Mouse (Mus musculus) kidney, adult 8-10 months (tissue): Measurements from ENCODE around the gene Otud1.

ENCODE experiments used
- DNase-seq, 2 experiments: peaks; one replicate each; pipeline ENCODE4 v3.0.0; 2022

The Otud1 gene

DNA sequence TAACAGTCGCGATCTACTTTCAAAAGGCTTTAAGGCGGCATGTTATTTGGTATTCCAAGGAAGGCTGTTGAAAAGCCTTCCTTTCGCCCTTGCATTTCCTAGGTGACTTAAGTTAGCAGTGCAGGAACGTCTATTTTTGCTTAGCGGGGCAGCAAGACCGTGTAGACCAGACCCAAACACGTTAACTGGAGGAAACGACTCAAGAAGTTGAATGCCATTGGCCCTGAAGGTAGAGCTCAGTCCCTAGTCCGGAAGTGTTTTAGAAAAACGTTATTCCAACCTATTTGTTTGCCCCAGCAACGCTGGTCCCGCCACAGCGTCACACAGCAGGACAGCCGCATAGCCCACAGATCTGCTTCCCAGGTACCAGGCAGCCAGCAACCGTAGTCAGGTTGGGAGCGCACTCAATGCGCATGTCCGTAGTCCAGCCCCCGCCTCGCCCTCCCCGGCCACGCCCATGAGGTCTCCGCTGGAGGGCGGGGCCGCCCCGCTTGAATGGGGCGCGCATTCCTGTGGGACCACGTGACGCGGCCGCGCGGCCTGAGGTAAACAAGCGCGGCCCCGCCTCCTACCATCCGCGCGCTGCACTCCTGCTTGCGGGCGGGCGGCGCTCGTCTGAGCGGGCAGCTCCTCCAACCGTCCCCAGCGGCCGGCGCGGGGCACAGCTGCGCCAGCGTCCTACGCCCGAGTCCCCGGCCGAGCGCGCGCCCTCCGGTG, at the start of gene Otud1:
TSS of gene Otud1 (plus strand) at position 595 of the 717 bp plus-strand sequence.
- peak; percentile 96 to 97 for DNase-seq

DNA sequence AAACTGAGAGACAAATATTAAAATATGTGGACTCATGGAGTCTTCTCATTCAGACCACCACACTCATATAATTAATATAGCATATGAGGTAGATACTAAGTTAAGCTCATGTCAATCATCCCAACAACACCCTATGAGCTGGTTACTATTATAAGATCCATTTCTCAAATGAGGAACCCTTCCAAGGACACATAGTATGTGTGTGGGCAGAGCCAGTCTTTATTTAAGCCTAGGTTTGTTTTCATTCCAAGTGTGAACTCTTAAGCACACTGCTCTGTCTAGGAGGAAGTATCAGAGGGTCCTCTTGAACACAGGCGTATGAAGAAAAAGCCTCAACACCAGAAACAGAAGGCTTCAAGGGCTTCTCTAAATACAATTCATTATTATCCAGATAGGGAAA, 49.7 kb upstream of the Otud1 start:
- DNase-seq, result no peak

DNA sequence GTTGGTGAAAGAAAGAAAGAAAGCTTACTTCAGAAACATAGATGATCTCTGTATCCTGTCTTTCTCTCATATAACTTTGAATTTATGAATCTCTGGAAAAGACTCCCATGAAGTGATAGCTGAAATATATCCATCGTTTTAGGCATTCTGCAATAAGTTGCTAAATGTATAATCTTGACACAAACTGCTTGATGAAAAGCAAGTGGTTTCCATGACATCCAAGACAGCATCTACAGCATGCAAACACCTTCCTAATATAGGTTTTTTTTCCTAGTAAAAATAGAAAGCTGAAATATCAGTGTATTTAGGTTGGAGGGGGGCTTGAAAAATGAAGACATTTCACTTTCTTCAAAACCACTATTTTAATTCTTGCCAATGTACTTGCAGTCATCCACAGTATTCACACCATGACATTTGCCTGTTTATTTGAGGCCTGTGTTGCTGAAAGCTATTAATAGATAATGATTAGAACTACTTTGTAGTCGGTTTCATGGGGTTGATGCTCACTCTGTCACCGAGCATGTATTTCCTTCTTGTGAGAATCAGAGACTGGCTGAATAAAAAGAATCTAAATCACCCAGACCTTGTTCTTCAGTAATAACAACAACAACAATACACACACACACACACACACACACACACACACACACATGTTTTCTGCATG, 49.0 kb upstream of the Otud1 start:
- no peak for DNase-seq

DNA sequence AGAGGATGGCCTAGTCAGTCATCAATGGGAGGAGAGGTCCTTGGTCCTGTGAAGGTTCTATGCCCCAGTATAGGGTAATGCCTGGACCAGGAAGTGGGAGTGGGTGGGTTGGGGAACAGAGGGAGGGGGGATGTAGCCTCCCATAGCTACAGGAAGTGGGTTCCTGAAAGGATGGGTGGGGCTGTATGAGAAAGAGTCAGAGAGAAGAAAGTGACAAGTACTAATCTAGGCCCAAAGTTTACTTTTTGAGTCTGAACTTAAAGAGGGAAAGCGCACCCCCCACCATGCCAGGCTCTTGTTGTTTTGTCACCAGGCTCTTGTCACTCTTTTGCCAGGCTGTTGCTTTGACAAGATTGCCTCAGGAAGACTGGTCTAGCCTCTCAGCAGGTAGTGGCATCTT, 35.5 kb upstream of the Otud1 start:
- no peak for DNase-seq

DNA sequence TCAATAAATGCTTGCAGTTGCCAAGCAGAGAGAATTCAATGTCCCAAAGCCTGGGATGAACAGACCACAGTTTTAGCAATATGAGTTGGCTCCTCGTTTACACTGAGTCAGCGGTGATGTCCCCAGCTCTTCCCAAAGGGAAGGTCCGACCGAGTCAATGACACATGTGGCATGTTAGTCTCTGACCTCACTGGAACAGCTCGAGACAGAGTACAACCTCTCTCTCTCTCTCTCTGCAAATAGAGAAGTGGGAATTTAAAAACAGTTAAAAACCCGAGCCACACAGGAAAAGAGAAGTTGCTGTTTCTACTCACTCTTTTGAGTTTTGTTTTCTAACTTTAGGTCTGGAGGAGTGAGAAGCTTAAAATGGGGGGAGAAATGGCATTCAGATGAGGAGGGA, 30.5 kb upstream of the Otud1 start:
- no peak for DNase-seq

DNA sequence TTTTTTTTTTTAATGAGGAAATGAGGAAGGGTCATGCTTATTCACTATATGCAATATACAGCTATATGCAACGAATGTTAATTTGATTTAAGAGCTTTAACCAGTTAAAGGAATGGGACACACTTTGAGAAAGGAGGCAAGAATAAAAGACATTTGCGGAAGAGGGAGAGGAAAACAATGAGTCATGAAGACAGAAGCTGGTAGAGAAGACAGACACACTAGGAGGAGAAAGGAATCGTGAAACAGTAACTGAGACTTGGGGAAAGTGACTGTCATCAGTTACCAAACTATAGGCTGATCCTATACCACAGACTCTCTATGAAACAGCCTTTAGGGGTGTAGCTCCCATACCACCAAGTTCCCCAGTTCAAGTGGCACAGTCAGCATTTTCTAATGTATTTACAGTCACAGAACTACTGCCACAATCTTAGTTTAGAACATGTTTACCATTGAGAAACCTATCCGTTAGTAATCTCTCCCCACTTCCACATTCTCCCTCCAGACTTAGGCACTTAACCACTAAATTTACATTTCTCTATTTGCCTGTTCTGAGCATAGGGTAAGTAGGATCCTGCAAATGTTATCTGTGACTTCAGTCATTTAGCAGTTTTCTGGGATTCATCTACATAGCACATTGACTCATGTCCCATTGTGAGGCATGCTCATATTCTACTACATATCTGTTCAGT, 29.5 kb upstream of the Otud1 start:
- no peak for DNase-seq

DNA sequence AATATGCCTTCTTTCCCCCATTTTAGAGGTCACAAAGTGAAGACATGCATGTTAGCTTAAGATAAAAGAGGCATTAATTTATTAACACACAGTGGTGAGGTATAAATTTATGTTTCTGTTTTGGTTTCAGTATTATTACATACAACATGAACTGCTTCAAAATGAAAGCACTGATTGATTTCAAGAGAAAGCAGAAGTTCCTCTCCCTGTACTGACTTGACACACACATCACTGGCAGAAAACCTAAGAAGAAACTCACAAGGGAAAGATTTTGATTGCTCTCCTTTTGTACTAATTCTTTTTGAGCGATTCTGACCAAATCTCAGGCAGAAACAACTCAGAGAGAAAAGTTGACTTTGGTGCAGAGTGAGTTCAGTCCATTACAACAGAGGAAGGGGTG, 27.0 kb upstream of the Otud1 start:
- DNase-seq, result no peak

DNA sequence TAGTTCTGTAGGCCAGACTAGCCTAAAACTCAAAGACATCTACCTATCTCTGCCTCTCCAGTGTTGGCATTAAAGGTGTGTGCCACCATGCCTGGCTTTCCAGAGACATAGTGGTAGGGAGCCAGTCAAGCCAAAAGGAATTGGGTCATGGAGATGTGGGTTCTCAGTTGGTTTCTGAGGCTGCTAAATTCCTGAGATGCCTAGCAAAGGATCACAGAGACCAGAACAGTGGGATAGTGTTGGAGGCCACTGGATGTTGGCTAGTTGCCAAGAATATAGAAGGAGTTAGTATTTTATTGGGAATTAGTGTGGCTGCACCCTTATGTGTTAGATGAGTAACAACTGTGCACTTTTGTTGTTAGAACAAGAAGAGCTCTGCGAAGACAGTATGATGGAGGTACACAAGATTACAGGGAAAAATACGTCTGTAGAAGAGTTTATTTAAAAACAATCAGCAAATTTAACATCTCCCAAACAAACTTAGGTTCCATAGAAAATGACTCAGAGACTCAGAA, 24.1 kb upstream of the Otud1 start:
- no peak for DNase-seq

DNA sequence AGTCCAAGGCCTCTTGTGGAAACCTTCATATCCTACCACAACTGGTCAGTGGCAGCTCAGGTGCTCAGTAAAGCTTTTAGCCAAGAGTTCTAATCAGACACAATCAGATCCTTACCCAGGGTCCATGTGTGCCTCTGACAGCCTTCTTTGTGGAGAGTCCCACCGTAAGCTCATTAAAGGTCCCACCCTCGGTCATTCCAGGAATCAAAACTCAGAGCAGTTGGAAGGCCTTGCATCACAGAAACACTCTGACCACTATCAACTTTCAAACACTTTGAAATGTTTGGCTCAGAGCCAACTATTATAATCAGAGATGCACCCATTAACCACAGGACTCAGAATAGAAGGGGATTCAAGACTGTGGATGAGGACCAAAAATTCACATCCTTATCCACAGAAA, 12.4 kb upstream of the Otud1 start:
- no peak for DNase-seq

DNA sequence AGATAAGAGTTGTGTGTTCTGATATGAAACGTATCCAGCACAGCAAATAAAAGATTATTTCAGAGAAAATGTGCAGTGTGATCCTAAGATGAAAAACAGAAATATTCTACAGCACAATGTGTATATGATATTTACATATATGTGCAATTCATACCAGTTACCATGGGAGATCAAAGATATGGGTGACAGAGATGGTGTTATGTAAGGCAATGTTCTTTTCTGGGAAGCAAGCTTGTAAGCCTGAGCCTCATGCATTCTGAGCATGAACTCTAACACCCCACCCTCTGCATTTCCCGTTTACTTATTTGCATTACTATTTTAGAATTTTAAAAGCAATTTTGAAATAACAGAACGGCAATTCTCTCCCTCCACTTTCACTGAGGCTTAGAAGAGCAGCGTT, 11.4 kb upstream of the Otud1 start:
- DNase-seq, result no peak

DNA sequence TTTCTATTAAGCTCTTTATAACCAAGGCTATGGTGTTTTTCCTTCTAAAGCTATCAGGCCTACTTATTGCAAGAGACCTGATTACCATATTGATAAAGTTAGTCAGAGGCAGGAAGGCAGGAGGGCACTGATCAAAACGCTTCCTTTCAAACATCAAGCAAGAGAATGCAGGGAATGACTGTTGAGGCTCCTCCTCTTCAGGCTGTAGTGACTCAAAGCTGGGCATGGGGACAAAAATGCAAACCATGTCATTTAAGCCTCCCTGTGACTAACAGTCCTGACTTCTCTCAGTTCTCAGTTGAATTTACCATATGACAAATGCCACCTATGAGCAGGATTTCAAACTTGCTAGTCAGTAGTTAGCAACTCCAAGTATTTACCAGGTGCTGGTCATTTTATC, 10.6 kb upstream of the Otud1 start:
- DNase-seq, result peak; percentile 6 to 18

DNA sequence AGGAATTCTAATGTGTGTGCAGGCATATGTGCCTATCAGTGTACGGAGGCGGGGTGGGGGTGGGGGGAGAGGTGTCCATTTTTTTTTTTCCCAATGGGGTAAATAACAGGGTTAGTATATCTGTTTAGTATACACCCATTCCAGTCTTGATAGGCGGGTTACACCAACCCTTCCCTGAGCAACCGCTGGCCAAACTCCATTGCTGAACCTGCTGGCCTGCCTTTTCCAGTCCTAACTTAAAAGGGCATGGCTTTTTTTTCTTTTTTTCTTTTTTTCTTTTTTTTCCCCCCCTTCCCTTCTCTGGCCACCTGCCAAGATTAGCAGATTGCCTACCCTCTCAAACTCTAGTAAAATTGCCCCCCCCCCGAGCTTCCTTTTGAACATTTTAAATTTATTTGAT, 1.1 kb upstream of the Otud1 start:
- DNase-seq, result peak in 1 of 2 experiments; percentile 2

DNA sequence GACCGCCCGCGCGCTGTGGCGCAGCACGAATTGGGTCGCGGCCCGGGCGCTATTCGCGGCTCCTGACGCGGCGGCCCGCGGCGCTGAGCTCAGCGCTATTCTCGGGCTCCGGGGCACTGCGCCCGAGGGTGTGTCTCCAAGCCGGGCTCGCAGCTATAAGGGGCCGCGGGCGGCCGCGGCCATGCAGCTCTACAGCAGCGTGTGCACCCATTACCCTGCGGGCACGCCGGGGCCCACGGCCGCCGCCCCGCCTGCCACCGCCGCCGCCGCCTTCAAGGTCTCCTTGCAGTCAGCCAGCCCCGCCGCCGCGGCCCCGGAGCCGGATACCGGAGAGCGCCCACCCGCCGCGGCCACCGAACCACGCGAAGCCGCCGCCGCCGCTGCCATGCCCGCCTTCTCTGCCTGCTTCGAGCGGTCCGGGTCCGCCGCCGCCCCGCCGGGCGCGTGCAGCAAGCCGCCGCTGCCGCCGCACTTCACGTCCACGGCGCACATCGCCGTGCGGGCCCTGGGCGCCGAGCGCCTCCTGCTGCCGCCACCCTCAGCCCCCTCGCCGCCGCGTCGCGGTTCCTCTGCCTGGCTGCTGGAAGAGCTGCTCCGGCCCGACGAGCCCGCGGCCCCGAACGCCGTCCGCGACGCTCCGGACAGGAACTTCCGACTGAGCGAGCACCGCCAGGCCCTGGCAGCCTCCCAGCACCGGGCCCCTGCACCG, 483 bp downstream of the Otud1 start:
- peak; percentile 37 to 49 for DNase-seq

DNA sequence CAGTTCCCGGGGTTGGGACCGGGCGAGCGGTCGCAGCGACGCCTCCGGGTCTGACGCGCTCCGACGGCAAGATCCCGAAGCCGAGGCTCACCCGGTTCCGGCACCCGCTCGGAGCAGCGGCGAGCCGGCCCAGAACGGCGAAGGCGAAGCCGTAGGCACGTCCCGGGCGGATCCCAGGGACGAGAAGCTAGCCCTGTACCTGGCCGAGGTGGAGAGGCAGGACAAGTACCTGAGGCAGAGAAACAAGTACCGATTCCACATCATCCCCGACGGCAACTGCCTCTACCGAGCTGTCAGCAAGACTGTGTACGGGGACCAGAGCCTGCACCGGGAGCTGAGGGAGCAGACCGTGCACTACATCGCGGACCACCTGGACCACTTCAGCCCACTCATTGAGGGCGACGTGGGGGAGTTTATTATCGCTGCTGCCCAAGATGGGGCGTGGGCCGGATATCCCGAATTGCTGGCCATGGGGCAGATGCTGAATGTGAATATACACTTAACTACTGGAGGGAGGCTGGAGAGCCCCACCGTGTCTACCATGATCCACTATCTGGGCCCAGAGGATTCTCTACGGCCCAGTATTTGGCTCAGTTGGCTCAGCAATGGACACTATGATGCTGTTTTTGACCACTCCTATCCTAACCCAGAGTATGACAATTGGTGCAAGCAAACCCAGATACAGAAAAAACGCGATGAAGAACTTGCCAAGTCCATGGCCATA, 1.3 kb downstream of the Otud1 start:
- DNase-seq, result peak; percentile 20 to 21

DNA sequence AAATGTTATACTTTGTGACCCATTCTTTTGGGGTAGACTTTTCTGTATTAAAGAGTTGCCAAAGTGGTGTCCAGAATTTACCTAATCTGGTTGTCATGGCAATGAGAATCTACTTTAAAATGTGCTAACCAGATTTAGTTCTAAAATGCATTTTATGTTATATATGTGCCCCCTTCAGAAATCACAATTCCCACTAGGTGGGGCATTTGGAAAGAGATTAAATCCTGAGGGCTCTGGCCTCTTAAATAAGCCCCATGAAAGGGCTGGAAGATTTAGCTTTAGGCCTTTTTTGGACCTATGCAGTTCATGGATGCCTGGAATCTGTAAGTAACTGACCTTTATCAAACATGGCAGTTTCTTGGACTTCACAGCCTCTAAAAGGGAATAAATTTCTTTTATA, 3.3 kb downstream of the Otud1 start:
- no peak for DNase-seq

DNA sequence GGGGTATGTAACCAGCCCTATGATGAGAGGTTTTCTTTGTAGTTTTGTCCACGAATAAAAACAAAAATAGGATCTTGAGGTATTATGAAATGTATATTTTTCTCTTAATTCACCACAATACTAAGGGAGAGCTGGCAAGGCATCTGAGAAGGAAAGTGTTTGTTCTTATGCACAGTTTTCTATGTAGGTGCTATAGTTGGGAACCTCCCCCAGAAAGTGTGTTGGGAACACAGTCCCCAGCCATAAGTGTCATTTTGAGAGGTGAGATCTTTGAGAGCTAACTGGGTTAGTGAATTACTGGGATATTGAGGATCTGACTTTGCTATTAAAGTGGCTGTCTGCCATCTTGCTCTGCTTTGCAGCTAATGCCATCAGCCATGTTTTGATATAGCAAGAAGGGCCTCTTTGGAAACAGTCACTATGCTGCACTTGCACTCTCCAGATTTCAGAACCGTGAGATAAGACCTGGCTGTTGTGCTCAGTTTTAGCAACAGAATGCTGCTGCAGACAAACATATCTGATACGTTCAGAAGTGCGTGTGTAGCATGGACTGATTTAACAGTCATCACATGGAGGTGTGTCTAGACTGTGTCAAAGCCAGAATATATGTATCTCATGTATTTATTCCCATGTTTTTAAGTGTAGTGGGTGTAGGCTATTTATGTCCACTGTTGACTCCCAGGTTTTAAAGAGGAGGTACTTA, 5.7 kb downstream of the Otud1 start:
- no peak for DNase-seq

DNA sequence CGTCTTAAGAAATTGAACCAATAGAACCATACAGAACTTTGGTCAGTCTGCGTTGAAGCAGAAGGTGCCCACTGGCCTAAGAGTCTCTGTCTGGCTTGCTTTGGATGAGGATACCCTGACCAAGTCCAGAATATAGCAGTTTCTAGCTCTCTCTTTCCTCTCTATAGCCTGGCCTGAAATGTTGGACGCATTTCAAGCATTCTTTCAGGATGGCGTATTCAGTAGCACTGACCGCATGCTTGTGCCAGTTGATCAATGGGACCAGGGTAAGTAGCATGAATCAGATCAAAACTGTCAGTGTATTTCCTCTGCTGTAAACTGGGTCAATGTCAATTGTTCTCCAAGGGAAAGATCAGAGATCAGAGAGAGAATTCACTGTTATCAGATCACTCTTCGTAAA, 6.6 kb downstream of the Otud1 start:
- DNase-seq, result no peak

DNA sequence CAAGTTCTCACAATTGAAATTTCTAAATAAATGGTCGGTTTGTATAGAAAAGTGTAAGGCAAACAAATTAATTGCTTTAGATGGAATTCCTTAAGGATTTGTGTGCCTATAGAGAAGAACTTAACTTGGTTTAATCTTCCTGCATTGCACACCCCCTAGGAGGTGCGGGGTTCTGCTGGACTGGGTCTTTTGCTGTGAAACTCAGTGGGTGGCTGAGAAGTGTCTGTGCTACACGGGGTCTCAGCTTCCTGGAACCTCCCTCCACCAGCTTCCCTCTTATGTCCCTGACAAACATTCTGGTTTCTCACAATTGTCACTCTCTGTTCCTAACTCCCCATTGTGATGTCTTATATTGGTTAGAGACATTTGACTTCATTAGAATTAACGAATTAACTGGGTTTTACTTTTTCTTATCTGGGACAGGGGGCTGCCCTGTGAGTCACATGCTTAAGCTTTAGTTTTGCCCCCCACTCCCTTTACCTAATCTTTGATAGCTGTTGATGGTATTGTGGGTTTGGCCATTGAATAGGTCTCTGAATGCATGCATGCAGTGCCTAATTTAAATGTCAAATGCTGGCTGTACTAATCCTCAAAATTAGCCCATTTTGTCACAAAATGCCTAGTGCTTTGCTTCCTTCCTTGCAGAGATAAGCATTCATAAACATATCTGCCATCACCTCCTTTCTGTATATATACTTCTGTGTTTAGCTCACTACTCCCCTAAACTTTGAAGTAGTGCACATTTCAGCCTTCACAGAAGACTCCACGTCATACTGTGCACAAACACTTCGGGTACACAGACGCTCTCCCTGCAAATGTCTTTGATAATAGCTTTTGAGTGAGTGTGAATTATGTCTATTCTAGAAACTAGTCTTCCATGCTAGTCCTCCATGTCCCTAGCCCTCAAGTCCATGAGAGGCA, 7.3 kb downstream of the Otud1 start:
- no peak for DNase-seq

DNA sequence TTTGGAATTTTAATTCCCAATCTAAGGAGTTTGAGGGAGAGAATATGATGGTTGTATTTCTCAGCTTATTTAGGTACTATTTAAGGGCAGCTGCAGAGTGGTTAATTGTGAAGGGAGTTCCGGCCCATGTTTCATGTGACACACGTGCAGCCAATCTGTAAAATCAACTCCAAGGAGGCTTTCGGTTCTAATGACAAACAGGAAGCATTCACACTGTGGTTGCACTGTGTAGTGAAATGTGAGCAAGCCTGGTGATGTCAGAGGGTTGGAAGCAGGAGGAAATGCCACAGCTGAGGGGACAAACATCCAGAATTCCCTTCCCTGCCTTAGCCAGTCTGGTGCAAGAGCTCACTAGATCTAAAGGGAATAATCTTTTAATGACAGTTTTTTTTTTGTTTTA, 8.3 kb downstream of the Otud1 start:
- DNase-seq, result peak; percentile 23 to 39

DNA sequence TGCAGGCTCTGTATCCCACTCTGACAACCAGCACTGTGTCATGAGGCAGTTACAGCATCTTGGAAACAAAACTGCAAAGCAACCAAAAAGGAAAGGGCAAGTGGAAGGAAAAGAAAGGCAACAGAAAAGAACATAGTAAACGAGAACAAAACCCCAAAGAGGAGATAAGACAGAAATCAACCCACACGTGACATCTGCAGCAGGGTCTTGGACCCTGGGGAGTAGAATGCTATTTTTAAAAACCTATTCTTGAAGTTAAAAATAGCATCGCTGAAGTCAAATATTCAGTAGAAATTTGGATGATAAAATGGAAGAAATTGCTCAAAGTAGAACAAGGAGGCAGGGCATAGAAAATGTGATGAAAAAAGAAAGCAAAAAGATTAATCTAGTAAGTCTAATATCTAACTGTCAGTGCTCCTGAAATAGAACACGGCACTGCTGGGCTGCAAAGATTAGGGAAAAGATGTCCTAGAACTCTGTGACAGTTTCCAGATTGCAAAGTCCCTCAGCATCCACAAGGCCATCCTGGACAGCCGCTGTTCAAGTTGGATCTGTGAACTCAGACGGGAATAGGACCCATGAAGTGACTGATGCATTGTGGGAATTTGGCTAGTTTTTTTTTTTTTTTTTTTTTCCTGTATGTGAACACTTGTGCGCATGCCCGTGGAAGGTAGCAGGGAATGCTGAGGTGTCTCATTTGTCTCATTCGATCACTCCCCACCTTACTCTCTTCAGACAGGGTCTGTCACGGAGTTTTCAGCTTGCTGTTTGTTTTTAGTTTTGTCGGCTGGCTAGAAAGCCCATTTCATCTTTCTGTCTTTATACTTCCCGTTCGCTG, 13.5 kb downstream of the Otud1 start:
- DNase-seq, result no peak
